Mouse (Mus musculus) intestine, postnatal 0 days (tissue): ENCODE data around the gene Rab19. TPM values are rescaled to one million over a fixed set of nuclear protein-coding genes. Genes with fewer than 3 reads are reported as not detected.
"Not testable (repeated sequence)": the region's sequence is repeated elsewhere in the genome, so short reads cannot be mapped to it uniquely, and the experiment has no call there.

Source experiments
- ATAC-seq: fragments of 200-750 bp; cut with Nextera tagmentation; 2 replicates; pipeline ENCODE4 v1.8.0; 2017; ENCODE audit warnings: mild to moderate bottlenecking, moderate TSS enrichment, moderate library complexity
- H3K27ac ChIP-seq: fragments of 300-500 bp; sonication (generic); 2 replicates; pipeline ENCODE4 v1.5.1; 2014; ENCODE audit warnings: mild to moderate bottlenecking, low read depth, low read length, moderate library complexity
- H3K27me3 ChIP-seq: fragments of 300-500 bp; sonication (generic); replicated peaks from 2 replicates; pipeline ENCODE4 v1.6.1; 2014; ENCODE audit warnings: low read length, mixed read lengths; ENCODE audit not compliant: control insufficient read depth, insufficient read depth
- H3K36me3 ChIP-seq: fragments of 300-500 bp; sonication (generic); 2 replicates; pipeline ENCODE4 v1.6.1; 2014; ENCODE audit warnings: mild to moderate bottlenecking, moderate library complexity; ENCODE audit not compliant: control insufficient read depth, insufficient read depth
- H3K4me1 ChIP-seq: fragments of 300-500 bp; sonication (generic); replicated peaks from 2 replicates; pipeline ENCODE4 v1.6.1; 2014; ENCODE audit warnings: antibody characterized with exemption, low read length, mixed read lengths; ENCODE audit not compliant: control insufficient read depth, insufficient read depth
- H3K4me2 ChIP-seq: fragments of 300-500 bp; sonication (generic); replicated peaks from 2 replicates; pipeline ENCODE4 v1.6.1; 2014; ENCODE audit warnings: low read depth, mild to moderate bottlenecking, moderate library complexity
- H3K4me3 ChIP-seq: fragments of 300-500 bp; sonication (generic); 2 replicates; pipeline ENCODE4 v1.5.1; 2014; ENCODE audit warnings: low read depth, low read length
- H3K9ac ChIP-seq: fragments of 300-500 bp; sonication (generic); 2 replicates; pipeline ENCODE4 v1.6.1; 2014; ENCODE audit warnings: mild to moderate bottlenecking, low read depth, low read length
- H3K9me3 ChIP-seq: fragments of 300-500 bp; sonication (generic); 2 replicates; pipeline ENCODE4 v1.6.1; 2016; ENCODE audit warnings: mixed run types; ENCODE audit not compliant: control insufficient read depth
- CTCF ChIP-seq: sonication (generic); IDR thresholded peaks from 2 replicates; pipeline ENCODE4 v1.5.1; 2016; ENCODE audit warnings: low read depth, mild to moderate bottlenecking, control low read depth, antibody characterized with exemption, moderate library complexity
- WGBS: fragments of 180-500 bp; shearing (Covaris S2); extraction: QIAGEN DNeasy Blood & Tissue Kit; methylation state at CpG from one replicate; pipeline ENCODE4 v1.1.7; 2014; 5-methylcytosine and 5-hydroxymethylcytosine counted together
- polyA plus RNA-seq: library from polyadenylated mRNA; unstranded; fragments of >200 nt; fragmentation: Nextera tagmentation; extraction: Ambion mirVana; gene quantifications from 2 replicates; pipeline ENCODE4 v1.2.1, GENCODE M21; 2015

The Rab19 gene
- polyA plus RNA-seq, 1 experiment from 2014 or later = 14.7 TPM

DNA sequence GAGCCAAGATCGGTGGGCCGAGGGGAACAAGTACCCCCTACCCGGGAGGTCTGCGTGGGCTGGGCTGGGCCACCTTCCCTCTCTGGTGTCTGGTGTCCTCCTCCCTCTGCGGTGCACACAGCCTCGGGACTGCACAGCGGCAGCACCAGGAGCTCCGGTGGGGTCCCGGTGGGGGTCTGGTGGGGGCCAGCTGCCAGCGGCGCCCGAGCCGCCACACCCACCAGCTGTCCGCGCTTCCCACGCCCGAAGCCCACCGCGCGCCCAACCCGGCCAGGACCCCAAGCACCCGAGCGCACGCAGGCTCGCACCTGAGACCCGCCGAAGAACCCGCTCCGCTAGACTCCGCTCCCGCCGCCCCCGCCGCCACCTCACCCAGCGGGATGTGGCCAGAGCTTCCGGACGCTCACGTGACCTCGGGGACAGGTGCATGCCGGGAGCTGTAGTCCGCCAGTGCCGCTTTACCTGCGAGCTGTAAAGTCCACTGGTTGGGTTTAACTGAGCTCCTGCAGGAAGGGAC, 3.6 kb upstream of the Rab19 start, which contains the start of gene Slc37a3:
Gene Slc37a3 (minus strand): TSS at position 365 of the 517 bp plus-strand sequence.
- Histone ChIP-seq H3K9ac (peak within 1 kb of the TSS; percentile 89), H3K36me3 (no peaks in the 10 kb centered on the region), H3K4me2 (peak within 1 kb of the TSS; percentile 85), H3K27ac (peak within 1 kb of the TSS; percentile 69; the same call in 1 of the 2 replicates), H3K4me3 (peak within 1 kb of the TSS; percentile 92), H3K9me3 (no peaks in the 10 kb centered on the region), H3K4me1 (peaks cover 5% of the 10 kb centered on the region; the same call in 1 of the 2 replicates), H3K27me3 (no peaks in the 10 kb centered on the region)
- TF ChIP-seq CTCF = no peak
- peak; percentile 85 for ATAC-seq
- WGBS = under 1% methylated on average over 43 of the region's 43 CpGs

DNA sequence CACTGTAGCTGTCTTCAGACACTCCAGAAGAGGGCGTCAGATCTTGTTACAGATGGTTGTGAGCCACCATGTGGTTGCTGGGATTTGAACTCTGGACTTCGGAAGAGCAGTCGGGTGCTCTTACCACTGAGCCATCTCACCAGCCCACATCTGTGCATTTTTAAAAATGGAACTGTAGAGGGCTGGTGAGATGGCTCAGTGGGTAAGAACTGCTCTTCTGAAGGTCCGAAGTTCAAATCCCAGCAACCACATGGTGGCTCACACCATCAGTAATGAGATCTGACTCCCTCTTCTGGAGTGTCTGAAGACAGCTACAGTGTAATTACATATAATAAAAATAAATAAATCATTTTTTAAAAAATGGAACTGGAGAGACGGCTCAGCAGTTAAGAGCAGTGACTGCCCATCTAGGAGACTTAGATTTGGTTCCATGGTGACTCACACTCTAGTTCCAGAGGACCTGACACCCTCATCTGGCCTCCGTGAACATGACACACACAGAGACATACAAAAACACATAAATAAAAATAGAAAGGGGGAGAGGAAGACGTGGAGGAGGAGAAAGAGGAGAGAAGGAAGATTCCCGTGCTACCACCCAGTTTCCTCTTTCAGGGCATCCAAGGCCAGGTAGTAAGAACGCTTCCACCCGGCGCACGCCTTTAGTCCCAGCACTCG, 2.7 kb upstream of the Rab19 start:
- H3K9me3 ChIP-seq, H3K4me1 ChIP-seq, H3K36me3 ChIP-seq, H3K4me3 ChIP-seq, H3K27ac ChIP-seq, H3K27me3 ChIP-seq, H3K4me2 ChIP-seq, H3K9ac ChIP-seq: not testable (repeated sequence)
- WGBS = 79% methylated on average over 13 of the region's 13 CpGs
- ATAC-seq = 0 out of 2 replicates have a peak, but pooled peaks have one; percentile 1

DNA sequence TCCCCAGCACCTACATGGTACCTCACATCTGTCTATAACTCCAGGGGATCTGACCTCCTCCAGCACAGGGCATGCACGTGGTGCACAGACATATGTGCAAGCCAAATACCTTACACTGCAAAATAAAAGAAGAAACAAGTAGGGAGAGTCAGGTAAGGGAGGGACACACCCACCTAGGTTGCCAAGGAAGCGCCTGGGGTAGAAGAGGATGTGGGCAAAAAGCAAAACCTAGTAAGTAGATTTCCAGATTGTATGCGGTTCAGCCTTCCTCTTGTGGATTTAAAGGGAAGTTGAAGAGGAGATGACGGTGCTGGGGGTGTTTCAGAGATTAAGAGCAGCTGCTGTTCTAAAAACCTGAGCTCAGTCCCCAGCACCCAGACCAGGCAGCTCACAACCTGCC, 1.8 kb upstream of the Rab19 start:
- H3K27me3 ChIP-seq = no peaks in the 10 kb centered on the region
- no peaks in the 10 kb centered on the region for H3K36me3 ChIP-seq
- H3K4me2 ChIP-seq = no peak overlapping the region
- peaks cover 5% of the 10 kb centered on the region; the same call in 1 of the 2 replicates for H3K4me1 ChIP-seq
- ATAC-seq = no peak
- no peaks in the 10 kb centered on the region for H3K9me3 ChIP-seq
- no peak for TF ChIP-seq CTCF
- no peak overlapping the region for H3K4me3 ChIP-seq
- WGBS = 45% methylated on average over 4 of the region's 4 CpGs
- H3K27ac ChIP-seq = no peak overlapping the region
- H3K9ac ChIP-seq = no peak overlapping the region

GRCm38 (mm10) chr6:39379749-39380148, 1.2 kb upstream of the Rab19 start:
- peaks cover 5% of the 10 kb centered on the region; the same call in 1 of the 2 replicates for H3K4me1 ChIP-seq

GRCm38 (mm10) chr6:39380276-39380675, 699 bp upstream of the Rab19 start:
- H3K27ac ChIP-seq = no peak overlapping the region
- WGBS = 92% methylated on average over 3 of the region's 3 CpGs
- peaks cover 5% of the 10 kb centered on the region; the same call in 1 of the 2 replicates for H3K4me1 ChIP-seq
- no peaks in the 10 kb centered on the region for H3K27me3 ChIP-seq
- no peaks in the 10 kb centered on the region for H3K9me3 ChIP-seq
- ATAC-seq = no peak
- H3K4me3 ChIP-seq = no peak overlapping the region
- H3K9ac ChIP-seq = no peak overlapping the region
- no peak for TF ChIP-seq CTCF
- H3K4me2 ChIP-seq = no peak overlapping the region
- H3K36me3 ChIP-seq = no peaks in the 10 kb centered on the region

More at GRCm38 (mm10) chr6:39379749-39380148, 1.2 kb upstream of the Rab19 start:
- no peak overlapping the region for H3K9ac ChIP-seq
- WGBS = 81% methylated on average over 8 of the region's 8 CpGs
- no peak overlapping the region for H3K27ac ChIP-seq
- H3K36me3 ChIP-seq = no peaks in the 10 kb centered on the region
- H3K27me3 ChIP-seq = no peaks in the 10 kb centered on the region
- TF ChIP-seq CTCF = no peak
- no peak overlapping the region for H3K4me2 ChIP-seq
- no peak for ATAC-seq
- no peaks in the 10 kb centered on the region for H3K9me3 ChIP-seq
- H3K4me3 ChIP-seq = no peak overlapping the region

- H3K4me1 ChIP-seq = no peaks in the 10 kb centered on the region
- no peak overlapping the region for H3K9ac ChIP-seq
- ATAC-seq = no peak
- no peaks in the 10 kb centered on the region for H3K27me3 ChIP-seq
- H3K36me3 ChIP-seq = peaks cover 14% of the 10 kb centered on the region
- no peak for TF ChIP-seq CTCF
- no peaks in the 10 kb centered on the region for H3K9me3 ChIP-seq
- 92% methylated on average over 2 of the region's 2 CpGs for WGBS
- no peak overlapping the region for H3K4me3 ChIP-seq
- no peak overlapping the region for H3K27ac ChIP-seq
- H3K4me2 ChIP-seq = no peak overlapping the region
These were observed 9.0 kb downstream of the Rab19 start for GRCm38 (mm10) chr6:39389988-39390387.
